Mouse (Mus musculus): ENCODE data around the gene Gstcd.

Gene Gstcd

GRCm38 (mm10) chr3:132940181-132940990 is 151.4 kb downstream of the Gstcd start:
- no peak for DNase-seq

GRCm38 (mm10) chr3:132939006-132939405 is 152.8 kb downstream of the Gstcd start:
- DNase-seq = no peak

- no peak for DNase-seq
Observed at GRCm38 (mm10) chr3:132934649-132935048, 157.2 kb downstream of the Gstcd start.

Data from thymus, postnatal 36 days (tissue).